Mouse (Mus musculus) thymus, postnatal 0 days (tissue): ENCODE data around the gene Olfr285. TPM values are rescaled to one million over a fixed set of nuclear protein-coding genes. Genes with fewer than 3 reads are reported as not detected.

Experiments used
- DNase-seq: peaks from one replicate; pipeline ENCODE4 v3.0.0-alpha.2; 2015; ENCODE audit warnings: low spot score
- polyA plus RNA-seq: library from polyadenylated mRNA; unstranded; fragments of >200 nt; fragmentation: Nextera tagmentation; extraction: Ambion mirVana; gene quantifications from 2 replicates; pipeline ENCODE4 v1.2.1, GENCODE M21; 2015

Gene Olfr285
- not detected in 2 replicates for polyA plus RNA-seq

- no peak for DNase-seq
Observed at GRCm38 (mm10) chr15:98317177-98317724, at the start of gene Olfr285. Gene Olfr285 (minus strand): TSS chr15:98317353.

GRCm38 (mm10) chr15:98340887-98341286 lies 23.7 kb upstream of the Olfr285 start, which contains the start of gene Olfr284:
Gene Olfr284 (minus strand): TSS chr15:98340987.
- no peak for DNase-seq

DNA sequence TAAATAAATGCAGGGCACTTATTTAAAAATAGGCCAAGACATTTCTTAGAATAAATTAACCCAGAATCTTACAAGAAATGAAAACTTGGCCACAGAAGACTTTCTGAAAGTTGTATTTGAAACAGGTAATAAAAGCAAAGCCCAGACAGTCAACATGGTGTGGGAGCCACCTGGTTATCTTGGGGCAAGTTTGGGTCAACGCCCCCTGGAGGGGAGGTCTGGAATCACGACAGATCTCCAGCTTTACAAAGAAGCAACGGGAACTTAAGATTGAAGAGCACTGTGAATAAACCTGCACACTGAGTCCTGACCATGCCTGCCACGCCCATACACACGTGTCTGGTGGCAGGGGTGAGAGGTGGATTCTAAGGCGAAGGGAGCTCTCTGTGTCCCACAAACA lies 1.4 kb downstream of the Olfr285 start:
- peak; percentile 33 for DNase-seq

- no peak for DNase-seq
Observed at GRCm38 (mm10) chr15:98295628-98296551, 21.3 kb downstream of the Olfr285 start, which contains the start of gene Zfp641. Gene Zfp641 (minus strand): TSS chr15:98296161.

DNA sequence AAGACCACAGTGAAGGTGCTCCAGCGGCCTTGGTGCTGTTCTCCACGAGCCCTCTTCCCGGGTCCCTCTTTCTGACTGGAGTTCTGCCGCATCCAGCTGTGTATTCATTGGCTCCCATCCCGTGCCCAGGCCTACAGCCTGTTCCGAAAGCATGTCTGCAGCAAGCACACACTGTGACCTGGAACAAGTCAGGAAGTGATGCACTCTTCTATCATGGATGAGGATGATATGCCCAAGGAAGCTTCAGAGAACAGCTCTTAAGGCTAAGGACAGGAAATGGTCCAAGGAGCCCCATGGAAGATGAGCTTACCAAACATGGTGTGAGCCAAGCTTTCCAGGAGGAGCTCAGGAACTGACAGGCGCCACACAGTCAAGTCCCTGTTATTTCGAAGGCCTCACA lies 23.5 kb downstream of the Olfr285 start:
- DNase-seq: no peak

- DNase-seq: peak; percentile 83
Observed at GRCm38 (mm10) chr15:98288566-98288965, 28.6 kb downstream of the Olfr285 start.

DNA sequence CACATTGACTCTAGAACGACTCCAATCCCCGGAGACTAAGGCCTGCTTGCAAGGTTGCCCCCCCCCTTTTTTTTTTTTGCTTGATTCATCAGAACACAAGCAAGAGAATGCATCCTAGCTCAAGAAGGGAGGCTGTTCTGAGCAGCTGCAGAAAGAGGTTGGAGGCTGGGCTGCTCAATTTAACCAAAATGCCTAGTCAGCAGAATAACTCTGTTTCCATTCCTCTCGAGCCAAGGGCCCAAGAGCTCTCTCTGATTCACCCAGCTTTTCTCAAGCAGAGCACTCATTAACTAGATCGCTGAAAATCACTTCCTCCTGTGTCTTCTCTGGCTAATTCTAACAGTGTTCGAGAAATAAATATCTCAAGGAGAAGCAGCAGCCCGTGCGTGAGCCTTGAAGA lies 30.7 kb downstream of the Olfr285 start:
- no peak for DNase-seq

Other genes with a start within 250 kb of the Olfr285 start
- gene Pfkm, start 224.8 kb downstream of the Olfr285 start, polyA plus RNA-seq: 13.7 and 16.2 TPM in 2 replicates
- gene Senp1, start 223.6 kb downstream of the Olfr285 start, polyA plus RNA-seq: 31.5 and 35.9 TPM in 2 replicates
- gene Asb8, start 151.7 kb downstream of the Olfr285 start, polyA plus RNA-seq: 43.2 and 43.6 TPM in 2 replicates
- 0.25 and 0.30 TPM in 2 replicates for gene Ccdc184, start 150.2 kb downstream of the Olfr285 start, polyA plus RNA-seq
- gene Olfr288, start 121.8 kb downstream of the Olfr285 start, polyA plus RNA-seq: not detected in 2 replicates
- not detected in 2 replicates for gene Gm44579, start 96.4 kb downstream of the Olfr285 start, polyA plus RNA-seq
- gene Olfr287, start 96.3 kb downstream of the Olfr285 start, polyA plus RNA-seq: not detected in 2 replicates
- not detected in 2 replicates for gene Olfr286, start 82.9 kb downstream of the Olfr285 start, polyA plus RNA-seq
- gene H1fnt, start 60.1 kb downstream of the Olfr285 start, polyA plus RNA-seq: not detected in 2 replicates
- gene Zfp641, start 21.2 kb downstream of the Olfr285 start, polyA plus RNA-seq: 0.40 and 0.46 TPM in 2 replicates
- gene Olfr284, start 23.6 kb upstream of the Olfr285 start, polyA plus RNA-seq: not detected in 2 replicates
- not detected in 2 replicates for gene Olfr283, start 63.6 kb upstream of the Olfr285 start, polyA plus RNA-seq
- not detected in 2 replicates for gene Olfr282, start 113.9 kb upstream of the Olfr285 start, polyA plus RNA-seq
- gene Olfr281, start 135.2 kb upstream of the Olfr285 start, polyA plus RNA-seq: not detected in 2 replicates
- 0.03 TPM in 1 of 2 replicates, not detected in the other for gene OR5BS1P, start 152.5 kb upstream of the Olfr285 start, polyA plus RNA-seq
- 0.18 TPM in 1 of 2 replicates, not detected in the other for gene Lalba, start 165.4 kb upstream of the Olfr285 start, polyA plus RNA-seq
- gene Olfr279, start 175.0 kb upstream of the Olfr285 start, polyA plus RNA-seq: not detected in 2 replicates
- gene Kansl2, start 216.9 kb upstream of the Olfr285 start, polyA plus RNA-seq: 98.8 and 108 TPM in 2 replicates